Mouse (Mus musculus) embryo, embryonic 10.5 days (tissue): Measurements from ENCODE around the gene Sptan1.
"Not testable (repeated sequence)": the region's sequence is repeated elsewhere in the genome, so short reads cannot be mapped to it uniquely, and the experiment has no call there.

Source experiments
- DNase-seq: peaks from one replicate; pipeline ENCODE4 v3.0.0-alpha.2; 2015; ENCODE audit warnings: low spot score

Gene Sptan1

GRCm38 (mm10) chr2:30009101-30009500 is 43.7 kb downstream of the Sptan1 start:
- no peak for DNase-seq

DNA sequence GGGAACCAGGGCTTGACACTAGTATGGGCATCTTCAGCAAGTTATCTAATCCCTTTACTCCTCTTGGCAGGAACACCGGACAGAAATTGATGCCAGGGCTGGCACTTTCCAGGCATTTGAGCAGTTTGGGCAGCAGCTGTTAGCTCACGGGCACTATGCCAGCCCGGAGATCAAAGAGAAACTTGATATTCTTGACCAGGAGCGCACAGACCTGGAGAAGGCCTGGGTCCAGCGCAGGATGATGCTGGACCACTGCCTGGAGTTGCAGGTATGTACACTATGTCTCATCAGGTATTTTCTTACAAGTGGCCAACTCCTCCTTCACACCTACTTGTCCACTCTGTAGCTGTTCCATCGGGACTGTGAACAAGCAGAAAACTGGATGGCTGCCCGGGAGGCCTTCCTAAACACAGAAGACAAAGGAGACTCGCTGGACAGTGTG is 45.5 kb downstream of the Sptan1 start:
- no peak for DNase-seq

DNA sequence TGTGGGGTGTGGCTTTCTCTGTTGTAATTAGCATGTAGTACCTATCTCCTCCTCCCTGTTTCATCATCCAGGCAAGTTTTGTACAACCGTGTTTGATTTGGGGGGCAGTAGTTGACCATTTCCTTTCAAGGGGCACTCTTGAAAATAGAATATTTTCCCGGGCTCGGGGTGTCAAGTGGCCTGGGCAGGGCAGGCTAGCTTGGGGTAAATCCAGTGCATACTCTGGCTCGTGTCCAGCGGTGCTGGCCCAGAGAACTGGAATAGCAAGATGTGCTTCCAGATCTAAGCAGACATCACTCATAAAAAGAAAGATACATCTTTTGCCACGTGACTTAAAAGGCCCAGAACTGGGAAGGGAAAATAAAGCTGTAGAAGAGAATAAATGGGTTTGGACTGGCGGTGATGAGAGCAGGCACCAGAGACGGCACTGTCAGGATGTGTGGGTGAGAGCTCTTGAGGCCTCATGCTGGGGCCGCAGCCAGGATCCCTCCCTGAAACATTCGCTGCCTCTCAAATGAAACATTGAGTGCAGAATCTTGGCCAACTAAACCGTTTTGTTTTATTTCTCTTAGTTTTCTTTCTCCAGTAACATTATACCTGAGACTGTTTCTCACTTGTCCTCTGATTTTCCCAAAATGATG is 49.1 kb downstream of the Sptan1 start:
- DNase-seq: no peak

DNA sequence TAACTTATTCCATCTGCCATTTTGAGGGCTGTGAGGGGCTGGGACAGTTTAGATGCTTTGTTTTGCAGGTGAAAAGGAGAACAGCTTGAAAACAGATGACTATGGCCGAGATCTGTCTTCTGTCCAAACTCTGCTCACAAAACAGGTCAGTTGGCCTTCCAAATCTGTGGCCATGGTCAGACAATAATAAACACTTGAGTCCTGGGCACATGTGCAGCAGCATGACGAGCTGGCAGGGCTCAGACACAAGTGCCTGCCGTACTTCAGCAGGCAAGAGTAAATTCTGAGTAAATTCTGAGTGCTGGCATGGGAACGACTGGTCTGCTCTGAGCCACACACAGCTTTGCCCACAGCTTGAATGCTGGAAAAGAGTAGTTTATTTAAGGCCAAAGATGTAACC is 60.1 kb downstream of the Sptan1 start:
- no peak for DNase-seq

DNA sequence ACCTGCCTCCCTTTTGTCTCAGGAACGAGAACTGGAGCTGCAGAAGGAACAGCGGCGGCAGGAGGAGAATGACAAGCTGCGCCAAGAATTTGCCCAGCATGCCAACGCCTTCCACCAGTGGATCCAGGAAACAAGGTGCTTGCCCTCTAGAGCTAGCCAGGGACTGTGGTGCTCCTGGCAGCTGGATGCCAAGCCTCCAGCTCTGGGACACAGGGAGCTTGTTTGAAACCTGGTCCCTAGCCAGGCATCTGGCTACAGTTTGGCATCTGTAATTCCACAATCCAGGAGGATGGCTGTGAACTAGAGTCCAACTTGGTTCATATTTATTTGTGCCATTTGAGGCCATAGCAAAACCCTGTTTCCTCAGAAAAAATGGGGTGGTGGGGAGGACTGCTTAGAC is 61.6 kb downstream of the Sptan1 start:
- no peak for DNase-seq

GRCm38 (mm10) chr2:30032244-30032846 is 67.0 kb downstream of the Sptan1 start:
- no peak for DNase-seq

- DNase-seq: no peak
These were observed 67.6 kb downstream of the Sptan1 start for GRCm38 (mm10) chr2:30032957-30033356.

DNA sequence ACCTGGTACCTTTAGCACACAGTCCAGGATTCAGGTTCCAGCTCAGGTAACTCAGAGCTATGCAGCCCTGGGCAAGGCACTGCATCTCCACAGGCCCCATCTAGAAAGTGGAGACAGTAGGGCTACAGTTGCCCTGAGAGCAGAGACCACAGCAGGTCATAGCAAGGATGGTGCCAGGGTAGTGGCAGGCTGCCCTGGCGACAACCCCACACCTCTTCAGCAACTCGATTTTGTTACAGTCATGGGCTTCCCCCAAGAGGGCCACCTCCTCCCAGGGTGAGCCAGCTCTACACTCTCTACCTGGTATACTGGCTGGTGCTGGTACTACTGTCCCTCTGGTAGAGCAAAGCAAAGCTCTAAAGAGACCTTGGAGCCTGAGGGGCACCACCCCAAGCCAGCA is 72.4 kb downstream of the Sptan1 start:
- no peak for DNase-seq

GRCm38 (mm10) chr2:30038370-30038769 is 73.0 kb downstream of the Sptan1 start:
- DNase-seq: no peak

GRCm38 (mm10) chr2:30039687-30040086 is 74.3 kb downstream of the Sptan1 start:
- DNase-seq: no peak

- peak; percentile 90 for DNase-seq
These were observed 77.1 kb downstream of the Sptan1 start for GRCm38 (mm10) chr2:30042445-30042844.

DNA sequence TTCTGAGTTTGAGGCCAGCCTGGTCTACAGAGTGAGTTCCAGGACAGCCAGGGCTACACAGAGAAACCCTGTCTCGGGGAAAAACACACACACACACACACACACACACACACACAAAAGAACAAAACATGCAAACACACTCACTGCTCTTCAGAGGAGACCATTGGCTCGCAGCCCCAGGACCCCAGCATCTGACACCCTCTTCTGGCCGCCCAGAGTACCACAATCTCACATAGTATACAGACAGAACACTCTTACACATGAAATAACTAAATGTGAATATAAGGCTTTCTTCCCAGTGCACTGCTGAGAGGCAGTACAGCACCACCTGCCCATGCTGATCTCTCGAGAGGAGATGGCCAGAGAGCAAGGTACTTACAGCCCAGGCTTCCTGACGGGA is 79.2 kb downstream of the Sptan1 start:
- DNase-seq: no peak

DNA sequence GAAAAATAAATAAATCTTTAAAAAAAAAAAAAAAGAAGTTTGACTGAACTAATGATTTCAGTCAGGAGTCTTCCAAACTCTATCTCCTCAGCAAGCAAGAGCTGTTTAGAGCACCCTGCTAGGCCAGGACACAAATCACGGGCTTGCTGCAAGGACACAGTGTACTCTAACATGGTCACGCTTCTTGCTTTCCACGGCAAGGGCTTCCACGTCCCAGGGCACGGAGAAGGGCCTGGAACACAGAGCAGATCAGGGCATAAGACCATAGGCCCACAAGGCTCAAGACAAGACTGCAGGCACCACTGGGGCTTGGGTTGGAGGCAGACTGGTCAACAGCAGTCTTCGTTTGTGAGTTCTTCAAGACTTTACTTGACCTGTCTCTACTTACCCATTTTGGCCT is 81.8 kb downstream of the Sptan1 start:
- no peak for DNase-seq

- DNase-seq: no peak
These were observed 82.7 kb downstream of the Sptan1 start for GRCm38 (mm10) chr2:30048101-30048501.

DNA sequence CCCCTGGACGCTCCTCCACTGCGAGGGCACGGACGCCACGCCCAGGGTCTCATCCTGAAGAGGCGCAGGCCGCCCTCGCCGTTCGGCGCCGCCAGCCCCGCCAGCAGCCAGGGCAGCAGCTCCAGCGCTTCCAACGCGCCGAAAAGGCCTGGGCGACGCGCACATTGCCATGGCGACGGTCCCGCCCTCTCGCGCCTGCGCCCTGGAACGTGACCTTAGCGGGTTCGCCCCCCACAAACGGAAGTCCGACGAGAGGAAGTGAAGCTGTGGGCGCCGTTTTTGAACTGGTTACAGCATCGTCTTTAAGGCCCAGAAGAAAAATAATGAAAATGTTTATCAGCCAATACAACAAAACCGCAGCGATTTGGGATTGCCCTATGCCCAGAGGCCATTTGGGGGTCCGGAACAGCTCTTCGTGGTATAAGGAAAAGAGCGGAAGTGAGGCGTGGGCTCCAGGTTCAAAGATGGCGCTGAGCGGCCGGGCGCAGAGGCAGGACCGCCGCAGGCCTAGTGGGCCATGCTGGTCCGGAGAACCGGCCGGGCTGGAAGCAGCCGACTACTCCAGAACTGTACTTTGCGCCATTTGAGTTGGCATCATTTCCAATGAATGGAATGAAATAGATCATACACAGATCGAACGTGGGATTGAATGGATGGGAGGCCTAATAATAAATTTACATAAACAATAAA is 83.5 kb downstream of the Sptan1 start, which contains the start of gene Wdr34:
Gene Wdr34, minus strand, starts transcription at position 183 of the 690 bp plus-strand sequence.
- peak; percentile 98 for DNase-seq

DNA sequence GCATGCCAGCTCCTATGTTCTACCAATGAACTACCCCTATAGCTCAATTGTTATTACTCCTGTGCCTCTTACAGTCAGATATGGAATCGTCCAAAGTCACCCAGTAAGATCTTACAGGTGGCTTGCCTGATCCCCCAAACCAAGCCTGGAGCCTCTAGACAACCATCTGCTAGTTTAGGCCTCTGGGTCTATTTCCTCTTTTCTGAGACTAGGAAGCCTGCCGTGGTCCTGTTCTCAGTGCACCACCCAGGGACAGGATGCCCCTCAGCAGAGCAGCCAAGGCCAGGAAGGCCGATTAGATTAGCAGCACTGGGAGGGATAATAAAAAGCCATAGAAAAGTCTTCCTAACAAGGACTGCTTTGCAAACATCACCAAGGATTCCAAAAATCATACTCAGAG is 84.5 kb downstream of the Sptan1 start:
- no peak for DNase-seq

DNA sequence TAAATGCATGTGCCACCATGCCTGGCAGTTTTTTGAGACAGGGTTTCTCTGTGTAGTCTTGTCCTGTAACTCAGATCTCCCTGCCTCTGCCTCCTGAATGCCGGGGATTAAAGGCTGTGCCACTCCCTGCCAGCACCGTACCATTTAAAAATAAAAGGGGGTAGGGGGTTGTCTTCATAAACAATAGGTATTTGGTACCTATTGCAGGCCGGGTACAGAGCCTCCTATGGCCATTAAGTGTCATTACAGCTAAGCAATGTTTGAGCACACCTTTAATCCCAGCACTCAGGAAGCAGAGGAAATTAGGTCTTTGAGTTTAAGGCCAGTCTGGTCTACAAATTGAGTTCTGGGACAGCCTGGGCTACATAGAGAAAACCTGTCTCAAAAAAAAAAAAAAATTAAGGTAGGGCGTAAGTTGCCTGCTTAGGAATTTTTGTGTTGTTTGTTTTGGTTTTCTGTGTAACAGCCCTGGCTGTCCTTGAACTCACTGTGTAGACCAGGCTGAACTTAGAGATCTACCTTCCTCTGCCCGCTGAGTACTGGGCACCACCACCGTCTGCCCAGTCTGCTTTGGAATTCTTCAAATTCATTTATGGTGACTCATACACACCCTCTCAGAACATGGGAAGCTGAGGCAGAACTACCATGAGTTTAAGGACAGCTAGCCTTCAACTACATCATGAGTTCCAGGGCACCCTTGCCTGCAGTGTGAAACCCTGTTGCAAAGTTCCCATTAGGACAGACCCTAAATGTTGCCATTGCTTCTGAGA is 86.8 kb downstream of the Sptan1 start:
- no peak for DNase-seq

- DNase-seq: not testable (repeated sequence)
These were observed 90.0 kb downstream of the Sptan1 start for GRCm38 (mm10) chr2:30055310-30055709.

DNA sequence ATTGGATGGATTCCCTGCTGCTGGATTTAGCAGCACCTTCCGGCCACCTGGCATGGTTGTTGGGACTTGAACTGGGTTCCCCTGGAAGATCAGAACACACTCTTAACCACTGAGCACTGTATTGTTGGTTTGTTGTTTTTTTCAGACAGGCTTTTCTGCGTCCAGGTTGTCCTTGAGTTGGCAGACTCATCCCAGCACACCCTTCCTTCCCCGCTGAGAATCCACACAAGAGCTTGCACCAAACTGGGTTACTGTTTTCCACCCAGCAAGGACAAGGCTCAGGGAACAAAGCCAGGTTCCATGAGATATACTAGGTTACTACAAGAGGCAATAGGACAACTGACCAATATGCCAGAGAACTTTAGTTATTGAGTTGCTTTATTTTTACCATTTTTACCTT is 91.4 kb downstream of the Sptan1 start:
- no peak for DNase-seq

DNA sequence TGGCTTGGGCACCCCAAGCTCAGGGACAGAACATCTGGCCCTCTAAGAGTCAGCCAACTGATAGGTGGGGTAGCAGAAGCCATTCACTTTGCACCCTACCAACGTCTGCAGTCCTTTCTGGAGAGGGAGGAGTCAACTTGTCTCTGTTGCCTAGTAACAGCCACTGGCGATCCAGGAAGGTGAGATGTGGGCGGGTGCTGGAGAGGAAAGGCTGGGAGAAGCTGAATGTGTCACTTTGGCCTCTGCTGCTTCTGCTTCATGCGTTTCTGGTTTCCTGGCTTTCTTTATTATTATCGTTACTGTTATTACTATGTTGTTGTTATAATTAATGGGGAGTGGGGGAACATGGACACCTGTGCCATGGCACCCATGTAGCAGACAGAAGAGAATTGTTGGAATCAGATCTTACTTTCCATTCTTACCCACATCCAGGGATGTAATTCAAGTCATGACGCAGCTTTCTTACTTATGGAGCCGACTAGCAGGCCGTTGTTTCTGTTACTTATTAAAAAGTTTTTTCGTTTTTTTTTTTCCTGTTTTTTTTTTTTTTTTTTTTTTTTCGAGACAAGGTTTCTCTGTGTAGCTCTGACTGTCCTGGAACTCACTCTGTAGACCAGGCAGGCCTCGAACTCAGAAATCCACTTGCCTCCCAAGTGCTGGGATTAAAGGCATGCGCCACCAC is 92.0 kb downstream of the Sptan1 start, which contains the start of gene Set:
Gene Set, plus strand, starts transcription at position 156 of the 682 bp plus-strand sequence.
- peak; percentile 67 for DNase-seq

GRCm38 (mm10) chr2:30058418-30058817 is 93.1 kb downstream of the Sptan1 start:
- peak; percentile 43 for DNase-seq
